Mouse (Mus musculus) c-Kit-positive CD71-positive TER-119-negative erythroid progenitor cells, embryonic 14.5 days (primary cell): ENCODE measurements around the gene Cnpy3.

ENCODE experiments used
- DNase-seq: peaks from one replicate; pipeline ENCODE4 v3.0.0-alpha.2; 2013; ENCODE audit warnings: low read depth

Gene Cnpy3

GRCm38 (mm10) chr17:46714756-46715481, 37.1 kb downstream of the Cnpy3 start:
- no peak for DNase-seq

- no peak for DNase-seq
Measured at GRCm38 (mm10) chr17:46713849-46714248, 38.2 kb downstream of the Cnpy3 start.

GRCm38 (mm10) chr17:46712442-46712841, 39.6 kb downstream of the Cnpy3 start:
- no peak for DNase-seq

- DNase-seq, result no peak
Measured at GRCm38 (mm10) chr17:46711612-46712271, 40.3 kb downstream of the Cnpy3 start.

GRCm38 (mm10) chr17:46710959-46711597, 40.9 kb downstream of the Cnpy3 start, which contains the start of gene Pex6:
Pex6 (plus strand) TSS chr17:46711463.
- peak; percentile 92 for DNase-seq

- DNase-seq, result no peak
Measured at GRCm38 (mm10) chr17:46706375-46707089, 45.5 kb downstream of the Cnpy3 start.

GRCm38 (mm10) chr17:46704887-46705835, 46.9 kb downstream of the Cnpy3 start, which contains the start of gene Ppp2r5d:
Ppp2r5d (minus strand) TSS chr17:46705111.
- DNase-seq, result peak; percentile 99

GRCm38 (mm10) chr17:46703971-46704886, 47.8 kb downstream of the Cnpy3 start:
- no peak for DNase-seq

GRCm38 (mm10) chr17:46702506-46702905, 49.5 kb downstream of the Cnpy3 start:
- no peak for DNase-seq

GRCm38 (mm10) chr17:46702100-46702499, 49.9 kb downstream of the Cnpy3 start:
- DNase-seq, result no peak

- DNase-seq, result no peak
Measured at GRCm38 (mm10) chr17:46701489-46701888, 50.5 kb downstream of the Cnpy3 start.

- DNase-seq, result no peak
Measured at GRCm38 (mm10) chr17:46699912-46700311, 52.1 kb downstream of the Cnpy3 start.

- DNase-seq, result no peak
Measured at GRCm38 (mm10) chr17:46699245-46699644, 52.8 kb downstream of the Cnpy3 start.

- DNase-seq, result no peak
Measured at GRCm38 (mm10) chr17:46698515-46698914, 53.5 kb downstream of the Cnpy3 start.

- DNase-seq, result no peak
Measured at GRCm38 (mm10) chr17:46694517-46695063, 57.4 kb downstream of the Cnpy3 start.

- DNase-seq, result no peak
Measured at GRCm38 (mm10) chr17:46691390-46691789, 60.6 kb downstream of the Cnpy3 start.

- DNase-seq, result no peak
Measured at GRCm38 (mm10) chr17:46690665-46691064, 61.3 kb downstream of the Cnpy3 start.

- no peak for DNase-seq
Measured at GRCm38 (mm10) chr17:46685913-46686312, 66.1 kb downstream of the Cnpy3 start.
